Mouse (Mus musculus): ENCODE measurements around the gene Hcfc2.

The Hcfc2 gene

GRCm38 (mm10) chr10:82695956-82696355 is at the start of gene Hcfc2:
Hcfc2 (plus strand) TSS chr10:82696160.
- DNase-seq (ENCODE audit: low read depth, low spot score): no peak

- DNase-seq (ENCODE audit: low read depth, low spot score): no peak
These were observed 48.7 kb upstream of the Hcfc2 start for GRCm38 (mm10) chr10:82647205-82647811.

- DNase-seq (ENCODE audit: low read depth, low spot score): peak; percentile 52
These were observed 44.7 kb upstream of the Hcfc2 start for GRCm38 (mm10) chr10:82651221-82651620.

GRCm38 (mm10) chr10:82652625-82653024 is 43.3 kb upstream of the Hcfc2 start:
- DNase-seq (ENCODE audit: low read depth, low spot score): peak; percentile 81

- no peak for DNase-seq (ENCODE audit: low read depth, low spot score)
These were observed 41.4 kb upstream of the Hcfc2 start for GRCm38 (mm10) chr10:82654581-82654980.

GRCm38 (mm10) chr10:82661820-82662219 is 34.1 kb upstream of the Hcfc2 start:
- no peak for DNase-seq (ENCODE audit: low read depth, low spot score)

- no peak for DNase-seq (ENCODE audit: low read depth, low spot score)
These were observed 33.5 kb upstream of the Hcfc2 start for GRCm38 (mm10) chr10:82662267-82662990.

- DNase-seq (ENCODE audit: low read depth, low spot score): no peak
These were observed 32.7 kb upstream of the Hcfc2 start for GRCm38 (mm10) chr10:82663289-82663688.

- DNase-seq (ENCODE audit: low read depth, low spot score): no peak
These were observed 30.0 kb upstream of the Hcfc2 start for GRCm38 (mm10) chr10:82665951-82666350.

- peak; percentile 95 for DNase-seq (ENCODE audit: low read depth, low spot score)
These were observed 29.3 kb upstream of the Hcfc2 start for GRCm38 (mm10) chr10:82666436-82667234.

- no peak for DNase-seq (ENCODE audit: low read depth, low spot score)
These were observed 25.8 kb upstream of the Hcfc2 start for GRCm38 (mm10) chr10:82670205-82670604.

- DNase-seq (ENCODE audit: low read depth, low spot score): no peak
These were observed 19.0 kb upstream of the Hcfc2 start for GRCm38 (mm10) chr10:82676949-82677348.

- no peak for DNase-seq (ENCODE audit: low read depth, low spot score)
These were observed 15.2 kb upstream of the Hcfc2 start for GRCm38 (mm10) chr10:82680769-82681168.

- no peak for DNase-seq (ENCODE audit: low read depth, low spot score)
These were observed 14.3 kb upstream of the Hcfc2 start for GRCm38 (mm10) chr10:82681639-82682038.

GRCm38 (mm10) chr10:82685440-82685839 is 10.5 kb upstream of the Hcfc2 start:
- DNase-seq (ENCODE audit: low read depth, low spot score): no peak

GRCm38 (mm10) chr10:82689681-82690211 is 6.2 kb upstream of the Hcfc2 start:
- DNase-seq (ENCODE audit: low read depth, low spot score): no peak

- DNase-seq (ENCODE audit: low read depth, low spot score): peak; percentile 68
These were observed 5.5 kb upstream of the Hcfc2 start, which contains the start of gene Glt8d2 for GRCm38 (mm10) chr10:82690494-82690893. Glt8d2 (minus strand) TSS chr10:82690650.

GRCm38 (mm10) chr10:82696453-82697079 is 606 bp downstream of the Hcfc2 start:
- DNase-seq (ENCODE audit: low read depth, low spot score): no peak

- DNase-seq (ENCODE audit: low read depth, low spot score): peak; percentile 86
These were observed 1.4 kb downstream of the Hcfc2 start for GRCm38 (mm10) chr10:82697305-82697898.

- peak; percentile 79 for DNase-seq (ENCODE audit: low read depth, low spot score)
These were observed 2.8 kb downstream of the Hcfc2 start for GRCm38 (mm10) chr10:82698712-82699261.
